Mouse (Mus musculus) embryonic facial prominence, embryonic 13.5 days (tissue): ENCODE data around the gene Mindy3. TPM values are rescaled to one million over a fixed set of nuclear protein-coding genes. Genes with fewer than 3 reads are reported as not detected.
"Not testable (repeated sequence)": the region's sequence is repeated elsewhere in the genome, so short reads cannot be mapped to it uniquely, and the experiment has no call there.

Experiments
- ATAC-seq: fragments of 200-750 bp; cut with Nextera tagmentation; 2 replicates; pipeline ENCODE4 v1.8.0; 2017; ENCODE audit warnings: low read depth; ENCODE audit not compliant: insufficient number of reproducible peaks, insufficient read depth, low FRiP score, low TSS enrichment
- H3K27ac ChIP-seq: fragments of 300-500 bp; sonication (generic); 2 replicates; pipeline ENCODE4 v1.5.1; 2015; ENCODE audit warnings: moderate library complexity, mild to moderate bottlenecking, inconsistent platforms
- H3K27me3 ChIP-seq: fragments of 300-500 bp; sonication (generic); 2 replicates; pipeline ENCODE4 v1.6.1; 2015; ENCODE audit warnings: mild to moderate bottlenecking, inconsistent platforms
- H3K36me3 ChIP-seq: fragments of 300-500 bp; sonication (generic); 2 replicates; pipeline ENCODE4 v1.6.1; 2015; ENCODE audit warnings: mild to moderate bottlenecking, inconsistent platforms
- H3K4me1 ChIP-seq: fragments of 300-500 bp; sonication (generic); 2 replicates; pipeline ENCODE4 v1.6.1; 2015; ENCODE audit warnings: inconsistent platforms
- H3K4me2 ChIP-seq: fragments of 300-500 bp; sonication (generic); 2 replicates; pipeline ENCODE4 v1.6.1; 2015; ENCODE audit warnings: moderate library complexity, mild to moderate bottlenecking, inconsistent platforms
- H3K4me3 ChIP-seq: fragments of 300-500 bp; sonication (generic); 2 replicates; pipeline ENCODE4 v1.5.1; 2015; ENCODE audit warnings: mild to moderate bottlenecking, inconsistent platforms
- H3K9ac ChIP-seq: fragments of 300-500 bp; sonication (generic); 2 replicates; pipeline ENCODE4 v1.6.1; 2015; ENCODE audit warnings: mild to moderate bottlenecking, inconsistent platforms
- H3K9me3 ChIP-seq: fragments of 300-500 bp; sonication (generic); 2 replicates; pipeline ENCODE4 v1.6.1; 2016; ENCODE audit warnings: inconsistent platforms
- WGBS: fragments of 180-500 bp; shearing (Covaris S2); methylation state at CpG from one replicate; pipeline ENCODE4 v1.1.7; 2015; ENCODE audit warnings: mixed read lengths; 5-methylcytosine and 5-hydroxymethylcytosine counted together
- polyA plus RNA-seq: library from polyadenylated mRNA; unstranded; fragments of >200 nt; fragmentation: Nextera tagmentation; extraction: Ambion mirVana; gene quantifications from 2 replicates; pipeline ENCODE4 v1.2.1, GENCODE M21; 2015

Mindy3 gene
- polyA plus RNA-seq, result 24.8 and 26.3 TPM in 2 replicates

DNA sequence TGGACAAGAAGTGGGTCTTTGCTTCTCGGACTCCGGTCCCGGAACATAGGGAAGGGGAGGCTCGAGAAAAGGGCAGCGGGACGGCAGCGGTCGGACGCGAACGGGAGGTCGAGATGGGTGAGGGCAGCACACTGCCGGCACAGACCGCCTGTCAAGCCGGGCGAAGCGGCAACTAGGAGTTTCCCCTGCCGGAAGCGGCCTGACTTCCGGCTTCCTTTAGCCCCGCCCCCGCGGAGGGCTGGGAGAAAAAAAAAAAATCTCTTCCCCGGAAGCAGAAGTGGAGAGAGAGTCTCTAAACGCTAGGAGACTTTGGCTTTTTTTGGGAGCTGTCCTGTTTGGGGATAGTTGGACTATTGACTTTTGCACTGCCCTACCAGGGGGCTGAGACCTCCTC, at the start of gene Mindy3:
Gene Mindy3 (minus strand): TSS at position 209 of the 394 bp plus-strand sequence.
- Histone ChIP-seq H3K4me1 (peaks cover 11% of the 10 kb centered on the region), H3K9me3 (no peaks in the 10 kb centered on the region), H3K4me2 (peak within 1 kb of the TSS; percentile 86), H3K4me3 (peak within 1 kb of the TSS; percentile 90), H3K27me3 (no peaks in the 10 kb centered on the region), H3K36me3 (no peaks in the 10 kb centered on the region), H3K9ac (peak within 1 kb of the TSS; percentile 83), H3K27ac (0 out of 2 replicates have a peak within 1 kb of the TSS, but pooled peaks have one; percentile 48)
- WGBS, result under 1% methylated on average over 25 of the region's 25 CpGs
- peak; percentile 85 for ATAC-seq

GRCm38 (mm10) chr2:12459732-12460131, 40.5 kb upstream of the Mindy3 start:
- Histone ChIP-seq H3K4me1 (no peaks in the 10 kb centered on the region), H3K9ac (no peak overlapping the region), H3K27me3 (no peaks in the 10 kb centered on the region), H3K9me3 (no peaks in the 10 kb centered on the region), H3K27ac (no peak overlapping the region), H3K4me3 (no peak overlapping the region), H3K36me3 (no peaks in the 10 kb centered on the region), H3K4me2 (no peak overlapping the region)
- no peak for ATAC-seq
- WGBS, result 73% methylated on average over 1 of the region's 1 CpGs

- Histone ChIP-seq H3K9ac (no peak overlapping the region), H3K36me3 (no peaks in the 10 kb centered on the region), H3K27ac (no peak overlapping the region), H3K4me1 (no peaks in the 10 kb centered on the region), H3K4me3 (no peak overlapping the region), H3K4me2 (no peak overlapping the region), H3K9me3 (no peaks in the 10 kb centered on the region), H3K27me3 (no peaks in the 10 kb centered on the region)
- ATAC-seq, result no peak
- 78% methylated on average over 3 of the region's 3 CpGs for WGBS
Measured at GRCm38 (mm10) chr2:12450108-12450507, 30.8 kb upstream of the Mindy3 start.

GRCm38 (mm10) chr2:12440120-12440519, 20.9 kb upstream of the Mindy3 start:
- Histone ChIP-seq H3K9me3 (no peaks in the 10 kb centered on the region), H3K9ac (no peak overlapping the region), H3K4me2 (no peak overlapping the region), H3K27ac (no peak overlapping the region), H3K4me3 (no peak overlapping the region), H3K4me1 (no peaks in the 10 kb centered on the region), H3K27me3 (no peaks in the 10 kb centered on the region), H3K36me3 (no peaks in the 10 kb centered on the region)
- ATAC-seq, result no peak

GRCm38 (mm10) chr2:12439543-12439942, 20.3 kb upstream of the Mindy3 start:
- H3K27me3 ChIP-seq, result no peaks in the 10 kb centered on the region
- 29% methylated on average over 2 of the region's 2 CpGs for WGBS

DNA sequence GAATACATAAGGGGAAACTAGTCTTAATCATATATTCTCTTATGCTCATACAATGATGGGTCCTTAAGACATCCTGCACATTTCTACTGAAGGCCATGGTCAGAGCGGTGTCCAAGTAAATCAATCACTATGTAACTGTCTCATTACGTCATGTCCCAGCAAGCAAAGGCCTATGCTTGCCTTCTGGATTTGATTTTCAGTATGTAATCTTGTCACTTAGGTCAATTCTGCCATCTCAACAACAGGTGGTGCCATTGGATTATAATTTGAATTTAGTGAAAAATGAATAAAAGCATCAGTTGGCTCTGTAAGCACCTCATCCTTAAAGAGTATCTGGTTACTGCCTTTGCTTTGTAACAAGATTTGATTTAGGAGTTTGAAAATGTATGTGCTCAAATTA, 18.9 kb upstream of the Mindy3 start:
- 42% methylated on average over 2 of the region's 2 CpGs for WGBS
- H3K4me1 ChIP-seq, result no peaks in the 10 kb centered on the region
- H3K27me3 ChIP-seq, result no peaks in the 10 kb centered on the region
- no peak overlapping the region for H3K9ac ChIP-seq
- no peak overlapping the region for H3K4me3 ChIP-seq
- H3K36me3 ChIP-seq, result no peaks in the 10 kb centered on the region
- H3K4me2 ChIP-seq, result no peak overlapping the region
- H3K9me3 ChIP-seq, result no peaks in the 10 kb centered on the region
- no peak overlapping the region for H3K27ac ChIP-seq
- ATAC-seq, result no peak

More at GRCm38 (mm10) chr2:12439543-12439942, 20.3 kb upstream of the Mindy3 start:
- no peaks in the 10 kb centered on the region for H3K9me3 ChIP-seq
- H3K27ac ChIP-seq, result no peak overlapping the region
- no peak overlapping the region for H3K4me3 ChIP-seq
- no peaks in the 10 kb centered on the region for H3K36me3 ChIP-seq
- no peak for ATAC-seq
- no peak overlapping the region for H3K4me2 ChIP-seq
- no peaks in the 10 kb centered on the region for H3K4me1 ChIP-seq
- no peak overlapping the region for H3K9ac ChIP-seq

GRCm38 (mm10) chr2:12432055-12432454, 12.8 kb upstream of the Mindy3 start:
- H3K9ac ChIP-seq, result no peak overlapping the region
- no peak overlapping the region for H3K4me3 ChIP-seq
- no peaks in the 10 kb centered on the region for H3K36me3 ChIP-seq
- no peak overlapping the region for H3K27ac ChIP-seq
- H3K4me2 ChIP-seq, result no peak overlapping the region
- no peaks in the 10 kb centered on the region for H3K9me3 ChIP-seq
- no peaks in the 10 kb centered on the region for H3K4me1 ChIP-seq
- 83% methylated on average over 1 of the region's 1 CpGs for WGBS
- no peaks in the 10 kb centered on the region for H3K27me3 ChIP-seq
- no peak for ATAC-seq

DNA sequence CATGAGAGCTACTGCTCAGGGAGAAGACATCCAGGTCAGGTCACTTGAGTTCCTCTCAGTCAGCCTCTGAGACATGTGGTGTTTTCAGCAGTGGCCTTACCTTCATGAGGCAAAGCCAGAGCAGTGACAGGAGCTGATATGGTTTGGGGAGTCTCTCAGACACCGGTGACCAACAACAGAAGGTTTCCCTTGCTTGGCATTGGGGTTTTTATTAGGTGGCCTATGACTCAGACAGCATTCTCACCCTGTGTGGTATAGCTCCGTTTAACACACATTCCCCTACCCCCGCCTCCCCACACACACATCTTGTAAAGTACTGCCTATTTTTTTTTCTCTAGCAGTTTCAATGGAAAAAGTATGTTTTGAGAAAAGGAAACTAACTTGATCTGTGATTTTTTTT, 5.1 kb upstream of the Mindy3 start:
- no peak overlapping the region for H3K4me3 ChIP-seq
- H3K4me1 ChIP-seq, result no peaks in the 10 kb centered on the region
- H3K27ac ChIP-seq, result no peak overlapping the region
- H3K36me3 ChIP-seq, result no peaks in the 10 kb centered on the region
- no peak overlapping the region for H3K9ac ChIP-seq
- no peak overlapping the region for H3K4me2 ChIP-seq
- H3K27me3 ChIP-seq, result no peaks in the 10 kb centered on the region
- no peak for ATAC-seq
- no peaks in the 10 kb centered on the region for H3K9me3 ChIP-seq
- WGBS, result 80% methylated on average over 3 of the region's 3 CpGs

DNA sequence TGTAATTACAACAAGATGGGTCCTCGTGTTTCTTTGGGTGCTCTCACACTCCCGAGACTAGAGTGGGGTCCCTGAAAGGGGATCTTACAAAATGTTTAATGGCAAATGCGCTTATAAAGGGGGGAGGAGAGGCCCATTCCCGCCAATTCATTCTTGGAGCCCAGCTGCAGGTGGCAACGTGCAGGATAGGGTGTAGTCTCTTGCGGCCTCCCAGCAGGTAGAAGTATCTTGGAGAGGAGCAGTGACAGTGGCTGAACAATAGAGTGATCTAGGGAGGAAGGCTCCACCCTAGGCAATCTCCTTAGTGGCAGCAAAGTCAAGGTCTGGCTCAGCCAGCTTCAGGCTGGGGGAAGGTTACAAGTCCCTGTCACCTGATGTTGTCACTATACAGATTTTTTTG, 4.2 kb upstream of the Mindy3 start:
- H3K27me3 ChIP-seq, H3K36me3 ChIP-seq, H3K4me1 ChIP-seq, H3K4me3 ChIP-seq, H3K9ac ChIP-seq, H3K9me3 ChIP-seq, H3K27ac ChIP-seq, H3K4me2 ChIP-seq, ATAC-seq: not testable (repeated sequence)
- 58% methylated on average over 6 of the region's 6 CpGs for WGBS

DNA sequence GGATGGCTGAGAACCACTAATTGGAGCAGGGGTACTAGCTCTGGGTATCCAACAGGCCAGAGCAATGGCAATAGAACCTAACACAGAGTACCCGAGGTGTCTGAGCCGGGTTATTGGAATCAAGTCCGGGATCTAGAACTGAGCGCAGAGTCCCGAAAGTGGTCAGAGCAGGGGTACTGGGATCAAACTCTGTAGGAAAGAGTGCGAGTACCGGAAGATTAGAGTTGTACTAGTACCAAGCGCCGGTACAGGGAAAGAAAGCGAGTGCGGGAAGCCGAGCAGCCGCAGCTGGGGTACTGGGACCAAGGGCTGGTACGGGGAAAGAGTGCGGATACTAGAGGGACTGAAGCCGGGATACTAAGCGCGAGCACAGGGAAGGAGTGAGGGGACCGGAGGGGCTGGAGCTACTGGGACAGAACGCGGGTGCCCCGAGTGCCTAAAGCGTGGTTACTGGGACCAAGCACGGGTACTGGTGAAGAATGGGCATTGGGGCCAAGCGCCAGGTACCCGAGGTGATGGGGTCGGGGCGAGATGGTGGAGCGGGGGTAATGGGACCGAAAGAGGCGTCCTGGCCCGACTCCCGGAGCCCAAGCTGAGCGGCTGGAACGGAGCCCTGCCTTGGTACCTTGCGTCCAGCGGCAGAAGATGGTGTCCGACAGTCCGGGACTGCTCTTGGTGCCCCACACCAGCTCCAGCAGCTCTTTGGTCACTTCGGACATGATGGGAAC, 572 bp downstream of the Mindy3 start:
- peak overlapping the region; percentile 86 for H3K4me2 ChIP-seq
- no peaks in the 10 kb centered on the region for H3K27me3 ChIP-seq
- ATAC-seq, result peak; percentile 63
- H3K36me3 ChIP-seq, result no peaks in the 10 kb centered on the region
- peak overlapping the region; percentile 90 for H3K4me3 ChIP-seq
- no peaks in the 10 kb centered on the region for H3K9me3 ChIP-seq
- WGBS, result under 1% methylated on average over 40 of the region's 40 CpGs
- H3K9ac ChIP-seq, result peak overlapping the region; percentile 83
- H3K4me1 ChIP-seq, result peaks cover 11% of the 10 kb centered on the region
- H3K27ac ChIP-seq, result 0 out of 2 replicates have a peak overlapping the region, but pooled peaks have one; percentile 48

- 47% methylated on average over 8 of the region's 8 CpGs for WGBS
- Histone ChIP-seq H3K4me2 (peak overlapping the region; percentile 86), H3K27me3 (no peaks in the 10 kb centered on the region), H3K4me1 (peaks cover 11% of the 10 kb centered on the region), H3K4me3 (peak overlapping the region; percentile 90), H3K9ac (peak overlapping the region; percentile 83), H3K36me3 (no peaks in the 10 kb centered on the region), H3K9me3 (no peaks in the 10 kb centered on the region), H3K27ac (no peak overlapping the region)
- ATAC-seq, result no peak
Measured at GRCm38 (mm10) chr2:12418121-12418520, 1.1 kb downstream of the Mindy3 start.

DNA sequence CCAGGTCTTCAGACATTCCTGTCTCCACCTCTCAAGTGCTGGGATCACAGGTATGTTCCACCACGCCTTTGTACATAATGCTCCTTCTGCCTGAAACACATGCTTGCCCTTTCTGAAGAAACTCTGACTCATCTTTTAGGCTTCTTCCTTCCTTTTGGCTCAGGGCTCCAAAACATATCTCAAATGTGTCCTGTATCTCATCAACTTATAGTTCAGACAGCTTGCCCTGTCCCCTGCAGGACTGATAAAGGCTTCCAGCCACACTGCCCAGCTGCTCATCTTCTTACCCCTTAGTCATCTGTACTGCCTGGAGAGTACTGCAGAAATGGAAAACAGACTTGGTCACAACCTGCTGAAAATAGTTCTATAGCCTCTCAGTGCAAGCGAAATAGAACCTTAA, 7.0 kb downstream of the Mindy3 start:
- 0 out of 2 replicates have a peak, but pooled peaks cover 3% of the 10 kb centered on the region for H3K36me3 ChIP-seq
- no peak overlapping the region for H3K27ac ChIP-seq
- WGBS, result 87% methylated on average over 2 of the region's 2 CpGs
- no peak overlapping the region for H3K9ac ChIP-seq
- no peak overlapping the region for H3K4me3 ChIP-seq
- no peaks in the 10 kb centered on the region for H3K27me3 ChIP-seq
- no peak overlapping the region for H3K4me2 ChIP-seq
- no peaks in the 10 kb centered on the region for H3K9me3 ChIP-seq
- H3K4me1 ChIP-seq, result no peaks in the 10 kb centered on the region
- ATAC-seq, result no peak
